Mouse (Mus musculus) cerebellum, adult 2 months (tissue): ENCODE results near the gene Cdh26.

Source experiments
- CTCF ChIP-seq: fragments of 200-500 bp; IDR thresholded peaks from 2 replicates; pipeline ENCODE4 v1.5.1; 2011; ENCODE audit warnings: low read depth, mild to moderate bottlenecking, control low read depth, low read length, moderate library complexity, borderline replicate concordance; ENCODE audit not compliant: insufficient read depth
- POLR2A ChIP-seq: fragments of 200-500 bp; IDR thresholded peaks from 2 replicates; pipeline ENCODE4 v1.6.1; 2011; ENCODE audit warnings: low read length, control low read depth, borderline replicate concordance; ENCODE audit not compliant: insufficient read depth

DNA sequence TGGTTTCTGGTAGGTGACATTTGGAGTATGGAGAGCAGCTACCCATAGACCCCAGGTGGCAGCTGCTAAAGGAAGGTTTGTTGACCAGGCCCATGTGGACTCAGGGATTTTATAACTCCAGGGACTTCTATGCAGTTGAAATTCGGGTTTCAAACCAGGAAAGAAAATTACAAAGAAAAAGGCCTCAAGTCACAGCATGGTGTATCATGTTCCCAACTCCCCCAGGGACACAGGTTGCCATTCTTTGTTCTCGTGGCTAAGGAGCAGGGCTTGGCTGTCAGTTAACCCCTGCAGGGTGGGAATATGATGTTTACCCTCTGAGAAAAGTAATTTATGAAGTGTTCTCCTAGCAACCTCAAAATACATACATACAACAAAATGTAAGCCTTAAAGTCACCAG lies 19.9 kb downstream of the Cdh26 start:
- TF ChIP-seq CTCF (no peak), POLR2A (no peak)
